Mouse (Mus musculus) intestine, embryonic 14.5 days (tissue): ENCODE results near the gene Bmper. TPM values are rescaled to one million over a fixed set of nuclear protein-coding genes. Genes with fewer than 3 reads are reported as not detected.

Experiments
- ATAC-seq: fragments of 200-750 bp; cut with Nextera tagmentation; replicated peaks from 2 replicates; pipeline ENCODE4 v1.8.0; 2017; ENCODE audit warnings: low read depth, moderate number of reproducible peaks, moderate TSS enrichment, moderate library complexity; ENCODE audit not compliant: low FRiP score, low TSS enrichment
- DNase-seq: peaks from one replicate; pipeline ENCODE4 v3.0.0-alpha.2; 2018; ENCODE audit warnings: low spot score
- H3K27ac ChIP-seq: fragments of 300-500 bp; sonication (generic); 2 replicates; pipeline ENCODE4 v1.5.1; 2014; ENCODE audit warnings: low read depth, mild to moderate bottlenecking, control low read depth
- H3K27me3 ChIP-seq: fragments of 300-500 bp; sonication (generic); replicated peaks from 2 replicates; pipeline ENCODE4 v1.6.1; 2014; ENCODE audit warnings: low read length, control low read depth; ENCODE audit not compliant: control insufficient read depth, insufficient read depth
- H3K36me3 ChIP-seq: fragments of 300-500 bp; sonication (generic); 2 replicates; pipeline ENCODE4 v1.6.1; 2014; ENCODE audit warnings: low read length, control low read depth; ENCODE audit not compliant: control insufficient read depth, insufficient read depth
- H3K4me1 ChIP-seq: fragments of 300-500 bp; sonication (generic); replicated peaks from 2 replicates; pipeline ENCODE4 v1.6.1; 2014; ENCODE audit warnings: low read length, control low read depth, mixed read lengths; ENCODE audit not compliant: control insufficient read depth, insufficient read depth
- H3K4me2 ChIP-seq: fragments of 300-500 bp; sonication (generic); 2 replicates; pipeline ENCODE4 v1.6.1; 2014; ENCODE audit warnings: low read length
- H3K4me3 ChIP-seq: fragments of 300-500 bp; sonication (generic); 2 replicates; pipeline ENCODE4 v1.5.1; 2014; ENCODE audit warnings: low read depth, low read length, control low read depth, mixed read lengths
- H3K9ac ChIP-seq: fragments of 300-500 bp; sonication (generic); 2 replicates; pipeline ENCODE4 v1.6.1; 2014; ENCODE audit warnings: mild to moderate bottlenecking, low read length
- H3K9me3 ChIP-seq: fragments of 300-500 bp; sonication (generic); 2 replicates; pipeline ENCODE4 v1.6.1; 2016; ENCODE audit warnings: low read length, control low read depth; ENCODE audit not compliant: control insufficient read depth
- whole genome bisulfite sequencing: fragments of 180-500 bp; shearing (Covaris S2); extraction: QIAGEN DNeasy Blood & Tissue Kit; methylation state at CpG from one replicate; pipeline ENCODE4 v1.1.7; 2014; 5-methylcytosine and 5-hydroxymethylcytosine counted together
- polyA plus RNA-seq: library from polyadenylated mRNA; unstranded; fragments of >200 nt; fragmentation: Nextera tagmentation; extraction: Ambion mirVana; gene quantifications from 2 replicates; pipeline ENCODE4 v1.2.1, GENCODE M21; 2014

Gene Bmper
- polyA plus RNA-seq, 1 experiment from 2014 or later = 12.7 TPM

GRCm38 (mm10) chr9:23397876-23398275, 175.0 kb downstream of the Bmper start:
- peaks cover 14% of the 10 kb centered on the region for H3K4me1 ChIP-seq
- H3K4me2 ChIP-seq = no peak overlapping the region
- DNase-seq = no peak
- ATAC-seq = no peak
- H3K27me3 ChIP-seq = no peaks in the 10 kb centered on the region
- no peak overlapping the region for H3K27ac ChIP-seq
- no peak overlapping the region for H3K4me3 ChIP-seq
- 82% methylated on average over 3 of the region's 3 CpGs for WGBS
- H3K9ac ChIP-seq = no peak overlapping the region
- no peaks in the 10 kb centered on the region for H3K36me3 ChIP-seq
- no peaks in the 10 kb centered on the region for H3K9me3 ChIP-seq

GRCm38 (mm10) chr9:23399638-23400284, 176.9 kb downstream of the Bmper start:
- peaks cover 14% of the 10 kb centered on the region for H3K4me1 ChIP-seq
- H3K4me3 ChIP-seq = no peak overlapping the region
- 21% methylated on average over 6 of the region's 6 CpGs for WGBS
- H3K27ac ChIP-seq = peak overlapping the region; percentile 18; the same call in 1 of the 2 replicates
- DNase-seq (no peak), ATAC-seq (0 out of 2 replicates have a peak, but pooled peaks have one; percentile 12)
- H3K27me3 ChIP-seq = no peaks in the 10 kb centered on the region
- no peak overlapping the region for H3K4me2 ChIP-seq
- H3K36me3 ChIP-seq = no peaks in the 10 kb centered on the region
- no peaks in the 10 kb centered on the region for H3K9me3 ChIP-seq
- no peak overlapping the region for H3K9ac ChIP-seq

GRCm38 (mm10) chr9:23407416-23407815, 184.5 kb downstream of the Bmper start:
- Histone ChIP-seq H3K9ac (no peak overlapping the region), H3K4me1 (no peaks in the 10 kb centered on the region), H3K27ac (no peak overlapping the region), H3K9me3 (no peaks in the 10 kb centered on the region), H3K36me3 (no peaks in the 10 kb centered on the region), H3K27me3 (no peaks in the 10 kb centered on the region), H3K4me3 (no peak overlapping the region), H3K4me2 (no peak overlapping the region)
- 50% methylated on average over 6 of the region's 6 CpGs for WGBS
- DNase-seq (no peak), ATAC-seq (no peak)

DNA sequence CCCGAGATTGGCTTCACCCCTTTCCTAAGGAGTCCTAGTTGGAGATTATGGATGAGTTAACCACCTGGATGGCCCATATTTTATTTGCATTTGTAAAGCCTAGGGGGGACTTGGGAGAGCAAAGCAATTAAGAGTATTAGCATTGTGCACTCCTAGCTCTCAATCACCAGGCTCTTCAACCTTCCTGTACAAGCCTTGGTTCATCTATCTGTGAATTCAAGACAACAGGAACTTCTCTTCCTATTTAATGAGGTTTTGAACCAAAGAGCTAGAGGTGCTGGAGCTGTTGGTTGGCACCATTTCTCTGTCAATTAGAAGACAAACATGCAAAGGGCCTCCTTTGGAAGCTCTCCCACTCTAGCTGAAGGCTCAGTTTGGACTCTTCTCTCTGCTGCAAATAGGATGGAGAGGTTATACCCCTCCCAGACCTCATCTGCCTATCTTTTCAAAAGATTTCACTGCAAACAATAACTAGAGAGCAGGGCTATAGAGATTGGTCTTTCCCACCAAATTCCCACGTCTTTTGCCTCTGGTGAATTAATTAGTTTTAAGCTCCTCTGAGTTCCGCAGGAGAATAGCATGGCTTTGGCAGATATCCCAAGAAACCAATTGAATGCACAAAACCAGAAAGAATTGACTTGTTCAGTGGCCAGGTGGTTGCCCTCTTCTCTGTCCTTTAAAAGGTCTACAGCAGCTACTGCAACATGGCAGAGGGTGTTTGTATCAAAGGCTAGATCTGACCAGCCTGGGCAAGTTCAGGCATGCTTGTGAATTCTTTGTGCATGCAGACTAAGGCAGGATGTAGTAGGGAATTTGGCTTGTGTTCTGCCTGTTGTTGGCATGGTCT, 185.3 kb downstream of the Bmper start:
- H3K27me3 ChIP-seq = no peaks in the 10 kb centered on the region
- no peak overlapping the region for H3K27ac ChIP-seq
- WGBS = 87% methylated on average over 3 of the region's 3 CpGs
- H3K9me3 ChIP-seq = no peaks in the 10 kb centered on the region
- no peak overlapping the region for H3K9ac ChIP-seq
- ATAC-seq (no peak), DNase-seq (no peak)
- H3K4me2 ChIP-seq = no peak overlapping the region
- H3K36me3 ChIP-seq = no peaks in the 10 kb centered on the region
- no peaks in the 10 kb centered on the region for H3K4me1 ChIP-seq
- no peak overlapping the region for H3K4me3 ChIP-seq

DNA sequence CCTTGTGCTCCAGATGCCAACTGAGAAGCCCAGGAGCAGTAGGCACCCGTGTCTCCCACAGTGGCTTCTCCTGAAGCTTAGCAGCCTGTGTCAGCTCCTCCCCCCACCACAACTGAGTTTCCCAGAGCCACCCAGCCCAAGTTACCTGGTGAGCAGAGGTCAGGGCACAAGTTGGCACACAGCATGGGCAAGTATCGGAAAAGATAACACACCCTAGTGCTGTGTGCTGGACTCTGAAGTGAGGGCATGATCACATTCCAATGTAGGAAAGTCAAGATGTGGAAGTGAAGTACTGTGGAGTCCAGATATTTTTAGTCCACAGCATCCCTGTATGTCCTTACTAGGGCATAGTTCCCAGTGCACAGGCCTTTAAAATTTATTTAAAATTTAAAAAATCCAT, 187.7 kb downstream of the Bmper start:
- Histone ChIP-seq H3K9ac (no peak overlapping the region), H3K4me3 (no peak overlapping the region), H3K27ac (no peak overlapping the region), H3K36me3 (no peaks in the 10 kb centered on the region), H3K4me2 (no peak overlapping the region), H3K27me3 (no peaks in the 10 kb centered on the region), H3K4me1 (no peaks in the 10 kb centered on the region), H3K9me3 (no peaks in the 10 kb centered on the region; the same call in 1 of the 2 replicates)
- ATAC-seq (no peak), DNase-seq (no peak)
- 82% methylated on average over 2 of the region's 2 CpGs for WGBS

DNA sequence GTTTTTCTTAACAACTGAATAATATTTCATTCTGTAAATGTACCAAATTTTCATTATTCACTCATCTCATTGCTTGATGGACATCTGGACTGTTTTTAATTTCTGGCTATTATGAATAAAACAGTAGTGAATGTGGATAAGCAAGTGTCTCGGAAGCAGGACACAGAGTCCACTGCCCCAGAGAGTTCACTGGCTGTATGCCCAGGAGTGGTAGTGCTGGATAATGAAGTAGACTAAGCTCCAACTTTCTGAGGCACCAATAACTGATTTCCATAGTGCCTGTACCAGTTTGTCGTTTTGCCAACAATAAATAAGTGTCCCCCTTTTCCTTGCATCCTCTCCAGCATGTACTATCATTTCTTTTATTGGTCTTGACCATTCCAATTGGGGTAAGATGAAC, 190.1 kb downstream of the Bmper start:
- no peak overlapping the region for H3K4me3 ChIP-seq
- no peak overlapping the region for H3K4me2 ChIP-seq
- H3K4me1 ChIP-seq = no peaks in the 10 kb centered on the region
- H3K27ac ChIP-seq = no peak overlapping the region
- DNase-seq (no peak), ATAC-seq (no peak)
- H3K36me3 ChIP-seq = no peaks in the 10 kb centered on the region
- 85% methylated on average over 2 of the region's 2 CpGs for WGBS
- H3K9ac ChIP-seq = no peak overlapping the region
- H3K27me3 ChIP-seq = no peaks in the 10 kb centered on the region
- peaks cover 8% of the 10 kb centered on the region; the same call in 1 of the 2 replicates for H3K9me3 ChIP-seq

DNA sequence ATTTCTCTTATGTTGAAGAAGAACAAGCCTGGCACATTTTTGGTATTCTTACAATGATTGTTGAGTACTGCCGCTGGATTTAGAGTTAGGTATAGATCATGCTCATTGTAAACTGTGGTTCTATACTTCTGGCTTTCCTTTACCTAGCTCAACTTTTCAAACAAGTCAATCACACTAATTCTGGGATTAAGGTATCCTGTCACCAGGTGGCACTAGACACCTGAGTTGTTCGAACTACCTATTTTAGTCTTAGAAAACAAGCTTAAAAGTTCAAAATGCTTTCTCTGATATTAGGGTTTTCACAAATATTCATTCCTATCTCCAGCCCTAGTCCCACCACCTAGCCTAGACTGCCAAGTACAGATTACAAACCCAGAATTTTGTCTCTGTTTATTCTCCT, 196.2 kb downstream of the Bmper start:
- Histone ChIP-seq H3K4me1 (no peaks in the 10 kb centered on the region), H3K27ac (no peak overlapping the region), H3K9me3 (peaks cover 8% of the 10 kb centered on the region; the same call in 1 of the 2 replicates), H3K27me3 (no peaks in the 10 kb centered on the region), H3K9ac (no peak overlapping the region), H3K4me3 (no peak overlapping the region), H3K36me3 (no peaks in the 10 kb centered on the region), H3K4me2 (no peak overlapping the region)
- DNase-seq (no peak), ATAC-seq (no peak)
- 86% methylated on average over 2 of the region's 2 CpGs for WGBS

DNA sequence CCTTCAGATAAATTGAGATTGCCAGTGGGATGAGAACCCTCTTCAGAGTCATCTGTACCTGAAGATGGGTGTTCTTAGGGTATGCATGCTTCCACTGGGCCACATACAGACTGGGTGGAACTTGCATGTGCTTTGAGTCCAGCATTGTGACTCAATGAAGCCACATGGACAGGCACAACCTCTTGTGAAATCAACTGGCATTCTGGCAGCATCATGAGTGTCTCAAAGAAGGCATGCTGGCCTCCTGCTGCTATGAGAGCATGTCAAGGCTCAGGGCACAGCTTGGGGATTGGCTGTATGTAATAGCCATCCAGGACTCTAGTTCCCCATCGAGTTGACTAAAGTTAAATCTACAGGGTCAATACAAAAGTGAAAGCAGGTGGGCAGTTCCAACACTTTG, 200.9 kb downstream of the Bmper start:
- H3K4me3 ChIP-seq = no peak overlapping the region
- no peak overlapping the region for H3K4me2 ChIP-seq
- H3K4me1 ChIP-seq = no peaks in the 10 kb centered on the region
- 97% methylated on average over 1 of the region's 1 CpGs for WGBS
- H3K36me3 ChIP-seq = no peaks in the 10 kb centered on the region
- H3K27ac ChIP-seq = no peak overlapping the region
- H3K27me3 ChIP-seq = no peaks in the 10 kb centered on the region
- H3K9ac ChIP-seq = no peak overlapping the region
- no peaks in the 10 kb centered on the region for H3K9me3 ChIP-seq
- DNase-seq (no peak), ATAC-seq (no peak)
